Comparison of ENCODE assay signal across 11 mouse cellular contexts in the genomic region with DNA sequence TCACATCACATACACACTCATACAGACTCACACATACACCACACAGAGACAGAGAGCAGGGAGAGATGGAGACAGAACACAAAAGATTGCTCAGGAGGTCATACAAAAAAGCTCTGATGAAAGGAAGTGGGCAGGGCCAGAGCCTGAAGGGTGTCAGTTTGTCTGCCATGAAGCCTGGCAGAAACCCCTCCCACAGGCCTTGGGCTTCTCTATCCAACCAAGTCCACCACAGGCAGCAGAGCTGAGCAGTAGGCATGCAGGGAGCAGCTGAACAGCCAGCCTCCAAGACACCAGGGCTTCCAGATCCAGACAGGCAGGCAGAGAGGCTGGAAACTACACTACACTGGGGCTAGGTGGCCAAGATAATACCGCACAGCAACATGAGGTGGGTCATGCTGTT. TPM values are rescaled to one million over a fixed set of nuclear protein-coding genes. Genes with fewer than 3 reads are reported as not detected.
DNase-seq lines count a peak whose midpoint lies in the region; ATAC-seq lines count a peak whose summit lies in the region.
"Had no signal": no experiment of that assay in that cellular context is flagged by ENCODE, and none has a peak within 500 bp of the region (broad histone marks: within the 10 kb centered on the region; RNA-seq: fewer than 3 reads in every experiment).

No protein-coding gene starts in this region.

- DNase-seq in embryonic facial prominence, embryonic 10.5 days (ENCODE audit: low spot score) = no peak
- peak; percentile 39 for DNase-seq in retina, embryonic 14.5 days (ENCODE audit: low spot score)
- no peak for DNase-seq in T-cell, adult 2 months (ENCODE audit: low spot score)
- no peak for DNase-seq in gastrocnemius, postnatal 10 days
- DNase-seq: cerebellum, adult 11 months; gastrocnemius, adult 2 months; kidney, adult 9 months had no signal

- peaks cover 48% of the 10 kb centered on the region for H3K4me1 ChIP-seq in neural tube, embryonic 12.5 days
- H3K4me1 ChIP-seq in neural tube, embryonic 15.5 days = peaks cover 36% of the 10 kb centered on the region
- peaks cover 64% of the 10 kb centered on the region for H3K4me1 ChIP-seq in embryonic facial prominence, embryonic 10.5 days
- H3K4me1 ChIP-seq in hindbrain, embryonic 13.5 days (replicated peaks) = peaks cover 56% of the 10 kb centered on the region

- WGBS in neural tube, embryonic 12.5 days = 74% methylated on average over 1 of the region's 1 CpGs
- 96% methylated on average over 1 of the region's 1 CpGs for WGBS in neural tube, embryonic 15.5 days
- 89% methylated on average over 1 of the region's 1 CpGs for WGBS in embryonic facial prominence, embryonic 10.5 days
- 75% methylated on average over 1 of the region's 1 CpGs for WGBS in hindbrain, embryonic 13.5 days

- no peak overlapping the region for H3K4me3 ChIP-seq in neural tube, embryonic 12.5 days
- H3K4me3 ChIP-seq in neural tube, embryonic 15.5 days (replicated peaks) = no peak overlapping the region
- peak overlapping the region; percentile 17; the same call in 1 of the 2 replicates for H3K4me3 ChIP-seq in embryonic facial prominence, embryonic 10.5 days
- no peak overlapping the region for H3K4me3 ChIP-seq in hindbrain, embryonic 13.5 days
- H3K4me3 ChIP-seq: gastrocnemius, adult 2 months; limb, embryonic 13.5 days had no signal

- no peaks in the 10 kb centered on the region for H3K27me3 ChIP-seq in neural tube, embryonic 12.5 days (replicated peaks)
- no peaks in the 10 kb centered on the region for H3K27me3 ChIP-seq in neural tube, embryonic 15.5 days (replicated peaks)
- no peaks in the 10 kb centered on the region for H3K27me3 ChIP-seq in embryonic facial prominence, embryonic 10.5 days (replicated peaks; ENCODE audit: low read depth, poor library complexity, severe bottlenecking)
- 0 out of 2 replicates have a peak, but pooled peaks cover 3% of the 10 kb centered on the region for H3K27me3 ChIP-seq in hindbrain, embryonic 13.5 days

- H3K36me3 ChIP-seq in neural tube, embryonic 12.5 days = peaks cover 24% of the 10 kb centered on the region
- peaks cover 24% of the 10 kb centered on the region for H3K36me3 ChIP-seq in neural tube, embryonic 15.5 days
- H3K36me3 ChIP-seq in embryonic facial prominence, embryonic 10.5 days (replicated peaks) = peaks cover 43% of the 10 kb centered on the region
- peaks cover 31% of the 10 kb centered on the region for H3K36me3 ChIP-seq in hindbrain, embryonic 13.5 days

- H3K27ac ChIP-seq in neural tube, embryonic 12.5 days = no peak overlapping the region
- no peak overlapping the region for H3K27ac ChIP-seq in neural tube, embryonic 15.5 days (replicated peaks)
- H3K27ac ChIP-seq in embryonic facial prominence, embryonic 10.5 days (replicated peaks) = peak overlapping the region; percentile 62
- peak overlapping the region; percentile 66 for H3K27ac ChIP-seq in hindbrain, embryonic 13.5 days
- H3K27ac ChIP-seq: gastrocnemius, adult 2 months; limb, embryonic 13.5 days had no signal

- H3K9ac ChIP-seq in neural tube, embryonic 12.5 days = 0 out of 2 replicates have a peak overlapping the region, but pooled peaks have one; percentile 26
- no peak overlapping the region for H3K9ac ChIP-seq in neural tube, embryonic 15.5 days (replicated peaks)
- H3K9ac ChIP-seq in hindbrain, embryonic 13.5 days = peak overlapping the region; percentile 53; the same call in 1 of the 2 replicates

- H3K4me2 ChIP-seq in neural tube, embryonic 12.5 days (replicated peaks) = no peak overlapping the region
- H3K4me2 ChIP-seq in neural tube, embryonic 15.5 days = no peak overlapping the region
- no peak overlapping the region for H3K4me2 ChIP-seq in hindbrain, embryonic 13.5 days
- H3K4me2 ChIP-seq: limb, embryonic 13.5 days had no signal

- no peak for ATAC-seq in neural tube, embryonic 12.5 days (ENCODE audit: low FRiP score, low read depth)
- no peak for ATAC-seq in neural tube, embryonic 15.5 days (ENCODE audit: low FRiP score)
- no peak for ATAC-seq in hindbrain, embryonic 13.5 days (ENCODE audit: low FRiP score)

- H3K9me3 ChIP-seq in neural tube, embryonic 12.5 days = no peaks in the 10 kb centered on the region
- no peaks in the 10 kb centered on the region for H3K9me3 ChIP-seq in neural tube, embryonic 15.5 days (replicated peaks)
- H3K9me3 ChIP-seq in embryonic facial prominence, embryonic 10.5 days = no peaks in the 10 kb centered on the region
- no peaks in the 10 kb centered on the region for H3K9me3 ChIP-seq in hindbrain, embryonic 13.5 days
- H3K9me3 ChIP-seq: limb, embryonic 13.5 days had no signal

RNA-seq across cellular contexts. Expression of gene Actg1, which starts 54.6 kb away (rescaled TPM):
- 3,655 and 3,681 TPM in 2 replicates for polyA plus RNA-seq in neural tube, embryonic 12.5 days (2016; fragmentation: Nextera tagmentation; extraction: Ambion mirVana)
- 3,602 and 3,776 TPM in 2 replicates for polyA plus RNA-seq in neural tube, embryonic 15.5 days (2015; fragmentation: Nextera tagmentation; extraction: Ambion mirVana)
- 3,067 and 3,150 TPM in 2 replicates for polyA plus RNA-seq in embryonic facial prominence, embryonic 10.5 days (2016; fragmentation: Nextera tagmentation; extraction: Ambion mirVana)
- 4,110 and 4,339 TPM in 2 replicates for polyA plus RNA-seq in hindbrain, embryonic 13.5 days (2015; fragmentation: Nextera tagmentation; extraction: Ambion mirVana)
- total RNA-seq in gastrocnemius, postnatal 10 days (2021) = 100 to 1,000 TPM; 439 to 618 TPM

Comparison
In these comparisons a context has a peak if more than half of its experiments do, and no peak if none do; other contexts are left out.
1. H3K27ac ChIP-seq: peak in embryonic facial prominence, embryonic 10.5 days (single experiment) and hindbrain, embryonic 13.5 days (single experiment); none in neural tube, embryonic 12.5 days (single experiment) and neural tube, embryonic 15.5 days (single experiment).